Mouse (Mus musculus): ENCODE measurements around the gene Chaf1a. TPM values are rescaled to one million over a fixed set of nuclear protein-coding genes. Genes with fewer than 3 reads are reported as not detected.
A peak's percentile ranks its signal among the peaks of the same experiment; 100 is the strongest.

Gene Chaf1a
- total RNA-seq, 2 experiments from 2014 or later, result 0.46 to 0.59 TPM

DNA sequence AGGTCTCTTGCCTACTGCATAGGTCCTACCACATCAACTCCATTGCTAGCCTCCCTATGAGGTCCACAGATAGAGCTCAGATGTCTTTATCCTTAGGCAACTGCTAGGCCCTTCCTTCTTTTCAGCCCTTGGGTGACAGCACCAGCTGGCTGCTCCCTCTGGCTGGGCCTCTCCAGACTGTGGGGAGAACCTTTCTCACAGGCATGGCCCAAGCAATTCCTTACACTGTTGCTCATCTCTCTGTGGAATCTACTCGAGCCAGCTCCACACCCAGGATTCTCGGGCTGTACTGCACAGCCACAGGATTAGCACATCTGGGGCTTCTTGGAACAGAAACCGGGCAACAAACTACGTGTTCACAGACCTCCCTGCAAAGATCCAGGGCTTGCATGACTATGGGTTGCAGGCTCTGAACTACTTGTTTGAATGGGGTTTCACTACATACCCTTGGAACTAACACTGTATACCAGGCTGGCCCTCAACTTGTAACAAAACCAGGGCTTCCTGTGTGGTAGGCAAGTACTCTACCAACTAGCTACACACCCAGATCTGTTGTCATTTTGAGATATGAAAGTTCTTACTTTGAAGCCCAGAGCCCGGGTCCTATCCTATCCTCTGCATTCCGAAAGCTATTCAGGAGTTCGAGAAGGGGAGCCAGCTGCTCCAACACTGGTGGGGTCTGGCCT lies 6.1 kb upstream of the Chaf1a start:
- Histone ChIP-seq H3K27ac (peak overlapping the region; percentile 100), H3K4me3 (peak overlapping the region; percentile 99)
- intact Hi-C loops (cut with DNase I), result loop anchor here (2.0 to 10.0 kb wide), 2 partner anchors 21 to 1241 kb away; partner anchors contain the start of gene Vav1
- TF ChIP-seq CTCF (IDR thresholded peaks at IDR 0.05), result no peak
- DNase-seq, result peak; percentile 72

DNA sequence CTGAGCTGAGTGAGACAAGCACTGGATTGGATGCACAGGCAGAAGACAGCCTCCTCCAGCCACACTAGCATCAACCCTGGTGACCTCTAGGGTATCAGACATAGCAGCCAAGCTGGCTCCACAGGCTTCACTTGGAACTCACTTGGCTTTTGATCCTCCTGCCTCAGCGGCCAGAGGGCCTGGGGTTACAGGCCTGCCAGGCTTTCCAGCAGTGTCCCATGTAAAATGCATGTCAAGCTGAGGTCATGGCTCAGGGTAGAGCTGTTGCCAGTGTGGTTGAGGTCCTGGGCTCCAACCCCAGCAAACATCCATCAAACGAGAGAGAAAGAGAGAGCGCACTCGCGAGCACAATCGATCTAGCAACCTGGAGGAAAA lies 5.5 kb upstream of the Chaf1a start:
- no peak for TF ChIP-seq CTCF (IDR thresholded peaks at IDR 0.05)

GRCm38 (mm10) chr17:56035216-56035615 lies 5.0 kb upstream of the Chaf1a start:
- peak overlapping the region; percentile 100 for H3K27ac ChIP-seq
- peak overlapping the region; percentile 99 for H3K4me3 ChIP-seq
- TF ChIP-seq CTCF (IDR thresholded peaks at IDR 0.05), result no peak
- DNase-seq, result no peak
- intact Hi-C loops (cut with DNase I), result loop anchor here (2.0 to 10.0 kb wide), 3 partner anchors 22 to 1240 kb away; partner anchors contain the start of genes Hdgfl2, Ubxn6 and Vav1

More for the DNA sequence above, 5.5 kb upstream of the Chaf1a start:
- H3K4me3 ChIP-seq, result peak overlapping the region; percentile 99
- intact Hi-C loops (cut with DNase I), result loop anchor here (2.0 to 10.0 kb wide), 3 partner anchors 22 to 1240 kb away; partner anchors contain the start of genes Hdgfl2, Ubxn6 and Vav1
- H3K27ac ChIP-seq, result peak overlapping the region; percentile 100
- peak; percentile 20 for DNase-seq

DNA sequence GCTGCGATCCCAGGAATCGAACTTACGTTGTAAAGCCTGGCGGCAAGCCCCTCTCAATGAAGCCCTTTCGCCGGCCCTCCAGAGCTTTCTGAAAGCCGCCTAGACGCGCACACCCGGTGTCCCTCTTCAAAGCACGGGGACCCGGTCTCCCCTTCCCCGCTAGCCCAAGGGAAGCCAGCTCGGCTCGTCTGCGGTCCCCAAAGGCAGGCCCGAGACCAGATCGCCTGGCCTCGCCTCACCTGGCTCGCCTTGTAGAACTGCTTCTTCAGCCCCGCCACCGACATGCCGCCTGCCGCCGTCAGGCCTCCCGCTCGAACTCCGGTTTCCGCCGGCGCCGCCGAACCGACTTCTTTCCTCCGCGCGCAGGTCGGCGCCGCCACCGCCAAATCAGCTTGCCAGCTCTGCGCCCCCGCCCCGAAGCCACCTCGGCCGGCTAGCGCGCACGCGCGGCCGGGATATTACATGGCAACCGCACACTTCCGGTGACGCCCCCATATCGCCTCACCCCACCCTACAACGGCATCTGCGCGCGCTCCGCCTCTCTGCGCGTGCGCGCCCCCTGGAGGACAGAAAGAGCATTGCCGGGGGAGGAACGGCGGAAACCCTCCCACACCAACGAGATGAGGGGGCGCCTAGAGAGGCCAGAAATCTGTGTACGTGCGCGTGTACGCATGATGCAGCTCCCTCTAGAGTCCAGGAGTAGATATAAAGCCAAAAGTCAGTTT lies 3.9 kb upstream of the Chaf1a start, which contains the start of gene Sh3gl1:
Gene Sh3gl1, minus strand, starts transcription at position 460 of the 725 bp plus-strand sequence.
- TF ChIP-seq CTCF (IDR thresholded peaks at IDR 0.05), result no peak; the same call in 1 of the 2 replicates
- intact Hi-C loops (cut with DNase I), result loop anchor here (5.0 to 10.0 kb wide), 2 partner anchors 41 to 1238 kb away; partner anchors contain the start of genes Hdgfl2, Ubxn6 and Vav1
- peak; percentile 98 for DNase-seq
- Histone ChIP-seq H3K27ac (peak within 1 kb of the TSS; percentile 100), H3K4me3 (peak within 1 kb of the TSS; percentile 99)

DNA sequence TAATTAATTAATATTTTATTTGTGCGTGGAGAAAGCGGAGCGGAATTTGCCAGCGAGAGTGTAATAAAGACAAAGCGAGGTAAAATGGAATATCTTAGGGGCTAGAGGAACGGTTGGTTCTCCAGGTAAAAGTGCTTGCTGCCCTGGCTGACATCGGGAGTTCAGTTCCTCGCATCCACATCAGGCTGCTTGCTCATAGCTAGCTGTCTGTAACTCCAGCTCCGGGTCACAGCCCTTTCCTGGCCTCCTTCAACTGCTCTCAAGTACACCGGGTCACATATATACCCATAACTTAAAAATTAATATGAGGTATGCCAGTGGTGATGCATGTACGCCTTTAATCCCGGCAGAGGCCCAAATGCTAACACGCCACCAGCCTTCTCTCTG lies 3.3 kb upstream of the Chaf1a start:
- Histone ChIP-seq H3K27ac (peak overlapping the region; percentile 87), H3K4me3 (peak overlapping the region; percentile 99)
- TF ChIP-seq CTCF (IDR thresholded peaks at IDR 0.05), result no peak
- intact Hi-C loops (cut with DNase I), result loop anchor here (5.0 to 10.0 kb wide), 2 partner anchors 40 to 1238 kb away; partner anchors contain the start of genes Hdgfl2, Ubxn6 and Vav1
- DNase-seq, result peak; percentile 48

GRCm38 (mm10) chr17:56038583-56039261 lies 1.5 kb upstream of the Chaf1a start:
- Histone ChIP-seq H3K27ac (no peak overlapping the region), H3K4me3 (no peak overlapping the region)
- no peak for TF ChIP-seq CTCF (IDR thresholded peaks at IDR 0.05)
- intact Hi-C loops (cut with DNase I), result loop anchor here (5.0 to 10.0 kb wide), 2 partner anchors 39 to 1236 kb away; partner anchors contain the start of genes Hdgfl2, Ubxn6 and Vav1
- DNase-seq, result no peak

DNA sequence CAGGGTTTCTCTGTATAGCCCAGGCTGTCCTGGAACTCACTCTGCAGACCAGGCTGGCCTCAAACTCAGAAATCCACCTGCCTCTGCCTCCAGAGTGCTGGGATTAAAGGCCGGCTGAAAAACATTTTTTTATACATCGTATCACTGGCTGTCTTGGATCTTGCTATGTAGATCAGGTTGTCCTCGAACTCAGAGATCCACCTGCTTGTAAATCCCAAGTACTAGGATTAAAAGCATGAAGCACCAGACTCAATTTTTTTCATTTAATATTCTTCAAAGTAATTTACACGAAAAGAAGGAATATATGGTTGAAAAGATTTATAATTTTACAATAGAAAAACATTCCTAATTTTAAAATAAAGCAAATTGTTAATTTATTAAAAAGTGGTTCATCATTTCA lies 894 bp upstream of the Chaf1a start:
- intact Hi-C loops (cut with DNase I), result loop anchor here (5.0 to 10.0 kb wide), 2 partner anchors 38 to 1235 kb away; partner anchors contain the start of genes Hdgfl2, Ubxn6 and Vav1
- no peak for DNase-seq
- no peak for TF ChIP-seq CTCF (IDR thresholded peaks at IDR 0.05)
- Histone ChIP-seq H3K27ac (peak overlapping the region; percentile 86), H3K4me3 (peak overlapping the region; percentile 86)

GRCm38 (mm10) chr17:56040857-56041163 lies 571 bp downstream of the Chaf1a start:
- Histone ChIP-seq H3K27ac (no peak overlapping the region; the same call in 1 of the 2 replicates), H3K4me3 (peak overlapping the region; percentile 86)
- TF ChIP-seq CTCF (IDR thresholded peaks at IDR 0.05), result no peak
- DNase-seq, result no peak
- intact Hi-C loops (cut with DNase I), result no loop called here

DNA sequence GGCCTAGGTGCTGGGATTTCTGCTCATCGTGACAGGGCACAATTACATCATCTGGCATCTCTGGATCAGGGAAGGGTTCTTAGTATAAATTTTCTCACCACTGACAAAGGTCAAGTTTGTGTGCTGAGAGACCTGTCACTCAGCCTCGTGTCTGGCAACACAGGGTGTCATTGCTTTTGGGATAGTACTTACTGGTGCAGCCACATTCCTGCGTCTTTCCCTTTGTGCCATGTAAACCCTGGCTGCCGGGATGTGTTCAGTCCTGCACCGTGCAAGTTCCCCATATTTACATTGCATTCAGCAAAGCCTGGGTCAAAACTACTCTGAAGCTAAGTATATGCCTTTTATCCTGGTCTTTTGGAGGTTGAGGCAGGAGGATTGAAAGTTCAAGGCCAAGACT lies 11.1 kb downstream of the Chaf1a start:
- no peak for DNase-seq
- intact Hi-C loops (cut with DNase I), result no loop called here
- H3K27ac ChIP-seq, result no peak overlapping the region
- no peak overlapping the region for H3K4me3 ChIP-seq
- no peak for TF ChIP-seq CTCF (IDR thresholded peaks at IDR 0.05)

DNA sequence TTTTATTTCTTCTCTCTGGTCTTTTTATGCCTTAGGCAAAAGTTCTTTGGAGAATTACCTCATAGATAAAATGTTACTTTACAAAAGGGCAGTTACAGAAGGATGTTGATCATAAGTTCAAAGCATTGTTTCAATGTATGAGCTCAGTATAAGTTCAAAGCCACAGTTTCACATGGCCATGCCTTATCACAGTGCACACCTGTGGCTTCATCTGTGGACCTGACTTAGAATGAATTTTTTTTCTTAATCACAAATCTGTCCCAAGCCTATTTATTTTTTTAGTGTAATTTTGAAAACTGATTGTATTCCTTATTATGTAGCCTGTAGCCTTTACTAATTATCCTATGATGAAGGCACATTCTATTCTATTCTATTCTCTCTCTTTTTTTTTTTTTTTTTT lies 14.7 kb downstream of the Chaf1a start:
- H3K4me3 ChIP-seq, result no peak overlapping the region
- intact Hi-C loops (cut with DNase I), result no loop called here
- no peak for TF ChIP-seq CTCF (IDR thresholded peaks at IDR 0.05)
- no peak for DNase-seq
- H3K27ac ChIP-seq, result no peak overlapping the region

DNA sequence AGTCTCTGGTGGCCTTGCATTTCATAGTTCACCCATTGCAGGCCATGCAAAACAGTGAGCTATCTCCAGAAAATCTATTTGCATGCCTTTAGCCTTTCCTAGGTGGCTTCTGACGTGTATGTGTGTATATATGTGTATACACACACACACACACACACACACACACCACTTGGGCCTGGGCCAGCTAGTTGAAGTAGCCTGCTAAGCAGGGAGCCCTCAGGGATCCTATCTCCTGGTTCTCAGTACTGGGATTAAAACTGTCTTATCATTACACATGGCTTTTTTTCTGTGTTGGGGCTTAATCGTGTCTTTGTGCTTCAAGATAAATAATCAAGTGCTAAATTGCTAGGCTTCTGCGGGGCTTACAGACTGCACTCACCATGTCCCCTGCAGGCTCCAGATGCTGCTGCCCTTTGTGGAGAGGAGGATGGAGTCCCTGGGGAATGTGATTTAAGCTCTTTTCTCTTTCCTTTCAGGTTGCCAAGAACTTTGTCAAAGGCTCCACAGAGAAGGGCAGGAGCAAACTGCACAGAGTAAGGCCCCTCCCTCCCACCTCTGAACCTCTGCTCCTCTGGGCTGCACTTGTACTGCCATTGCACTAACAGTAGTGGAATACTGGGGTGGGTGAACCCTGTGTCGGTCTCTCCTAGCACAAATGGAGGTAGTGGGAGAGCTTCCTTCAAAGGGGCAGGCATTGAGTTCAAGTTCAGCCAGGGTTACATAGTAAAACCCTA lies 15.9 kb downstream of the Chaf1a start:
- intact Hi-C loops (cut with DNase I), result no loop called here
- Histone ChIP-seq H3K4me3 (no peak overlapping the region), H3K27ac (no peak overlapping the region)
- no peak for TF ChIP-seq CTCF (IDR thresholded peaks at IDR 0.05)
- DNase-seq, result no peak

Measured in gastrocnemius, adult 2 months (tissue).